Mouse (Mus musculus): Measurements from ENCODE around the gene Etv2. TPM values are rescaled to one million over a fixed set of nuclear protein-coding genes. Genes with fewer than 3 reads are reported as not detected.
A peak's percentile ranks its signal among the peaks of the same experiment; 100 is the strongest.

The Etv2 gene
- polyA plus RNA-seq, 1 experiment from 2014 or later, result 0.19 TPM

GRCm38 (mm10) chr7:30600651-30601050, 35.0 kb downstream of the Etv2 start:
- 63% methylated on average over 7 of the region's 7 CpGs for WGBS
- Histone ChIP-seq H3K4me1 (ENCODE audit: control insufficient read depth in 2 of 2, insufficient read depth in 2 of 2, low read length in 2 of 2) (peaks cover 9 to 11% of the 10 kb centered on the region in 2 experiments), H3K27ac (replicated peaks in 1 of 2; ENCODE audit: control insufficient read depth in 1 of 2, insufficient read depth in 1 of 2, low read depth in 2 of 2, low read length in 2 of 2) (peak overlapping the region in 1 of 2 experiments; percentile 19; a peak in 1 of 4 replicates), H3K4me3 (ENCODE audit: control insufficient read depth in 1 of 2, insufficient read depth in 1 of 2, low read depth in 1 of 2, low read length in 2 of 2) (no peak overlapping the region), H3K9ac (ENCODE audit: low read length) (peak overlapping the region; percentile 52; the same call in 1 of the 2 replicates), H3K36me3 (ENCODE audit: control insufficient read depth, insufficient read depth, low read length) (no peaks in the 10 kb centered on the region), H3K9me3 (ENCODE audit: control insufficient read depth, low read length) (no peaks in the 10 kb centered on the region), H3K27me3 (ENCODE audit: control insufficient read depth, insufficient read depth, low read length) (no peaks in the 10 kb centered on the region), H3K4me2 (ENCODE audit: low read length) (peak overlapping the region; percentile 48; the same call in 1 of the 2 replicates)
- 0 out of 2 replicates have a peak, but pooled peaks have one; percentile 10 for ATAC-seq (ENCODE audit: insufficient number of reproducible peaks, insufficient read depth, low FRiP score, low read depth)

- H3K27me3 ChIP-seq (ENCODE audit: control insufficient read depth, insufficient read depth, low read length), result no peaks in the 10 kb centered on the region
- H3K27ac ChIP-seq (replicated peaks in 1 of 2; ENCODE audit: control insufficient read depth in 1 of 2, insufficient read depth in 1 of 2, low read depth in 2 of 2, low read length in 2 of 2), result peak overlapping the region in 1 of 2 experiments; percentile 19; a peak in 2 of 4 replicates
- peak overlapping the region; percentile 52; the same call in 1 of the 2 replicates for H3K9ac ChIP-seq (ENCODE audit: low read length)
- H3K4me1 ChIP-seq (ENCODE audit: control insufficient read depth in 2 of 2, insufficient read depth in 2 of 2, low read length in 2 of 2), result peaks cover 9 to 11% of the 10 kb centered on the region in 2 experiments
- under 1% methylated on average over 16 of the region's 16 CpGs for WGBS
- peak overlapping the region; percentile 48 for H3K4me2 ChIP-seq (ENCODE audit: low read length)
- H3K36me3 ChIP-seq (ENCODE audit: control insufficient read depth, insufficient read depth, low read length), result no peaks in the 10 kb centered on the region
- ATAC-seq (ENCODE audit: insufficient number of reproducible peaks, insufficient read depth, low FRiP score, low read depth), result peak; percentile 86
- no peak overlapping the region for H3K4me3 ChIP-seq (ENCODE audit: control insufficient read depth in 1 of 2, insufficient read depth in 1 of 2, low read depth in 1 of 2, low read length in 2 of 2)
- H3K9me3 ChIP-seq (ENCODE audit: control insufficient read depth, low read length), result no peaks in the 10 kb centered on the region
Measured at GRCm38 (mm10) chr7:30599933-30600353, 35.7 kb downstream of the Etv2 start.

GRCm38 (mm10) chr7:30598786-30599185, 36.9 kb downstream of the Etv2 start, which contains the start of gene Zbtb32:
Gene Zbtb32 (minus strand): TSS chr7:30598909.
- Histone ChIP-seq H3K27ac (replicated peaks in 1 of 2; ENCODE audit: control insufficient read depth in 1 of 2, insufficient read depth in 1 of 2, low read depth in 2 of 2, low read length in 2 of 2) (no peak within 1 kb of the TSS; a peak in 1 of 4 replicates), H3K4me3 (ENCODE audit: control insufficient read depth in 1 of 2, insufficient read depth in 1 of 2, low read depth in 1 of 2, low read length in 2 of 2) (no peak within 1 kb of the TSS), H3K9ac (ENCODE audit: low read length) (no peak within 1 kb of the TSS), H3K27me3 (ENCODE audit: control insufficient read depth, insufficient read depth, low read length) (peaks cover 5% of the 10 kb centered on the region), H3K4me1 (ENCODE audit: control insufficient read depth in 2 of 2, insufficient read depth in 2 of 2, low read length in 2 of 2) (peaks cover 9 to 11% of the 10 kb centered on the region in 2 experiments), H3K36me3 (ENCODE audit: control insufficient read depth, insufficient read depth, low read length) (no peaks in the 10 kb centered on the region), H3K9me3 (ENCODE audit: control insufficient read depth, low read length) (no peaks in the 10 kb centered on the region), H3K4me2 (ENCODE audit: low read length) (peak within 1 kb of the TSS; percentile 42)
- ATAC-seq (ENCODE audit: insufficient number of reproducible peaks, insufficient read depth, low FRiP score, low read depth), result no peak
- 92% methylated on average over 12 of the region's 12 CpGs for WGBS

GRCm38 (mm10) chr7:30596811-30597210, 38.8 kb downstream of the Etv2 start:
- H3K9ac ChIP-seq (ENCODE audit: low read length), result no peak overlapping the region
- H3K4me1 ChIP-seq (ENCODE audit: control insufficient read depth in 2 of 2, insufficient read depth in 2 of 2, low read length in 2 of 2), result peaks cover 7 to 11% of the 10 kb centered on the region in 2 experiments
- no peak overlapping the region for H3K4me2 ChIP-seq (ENCODE audit: low read length)
- H3K9me3 ChIP-seq (ENCODE audit: control insufficient read depth, low read length), result no peaks in the 10 kb centered on the region
- H3K27me3 ChIP-seq (ENCODE audit: control insufficient read depth, insufficient read depth, low read length), result peaks cover 5% of the 10 kb centered on the region
- no peak overlapping the region for H3K27ac ChIP-seq (replicated peaks in 1 of 2; ENCODE audit: control insufficient read depth in 1 of 2, insufficient read depth in 1 of 2, low read depth in 2 of 2, low read length in 2 of 2)
- H3K4me3 ChIP-seq (ENCODE audit: control insufficient read depth in 1 of 2, insufficient read depth in 1 of 2, low read depth in 1 of 2, low read length in 2 of 2), result no peak overlapping the region
- WGBS, result 76% methylated on average over 5 of the region's 5 CpGs
- no peak for ATAC-seq (ENCODE audit: insufficient number of reproducible peaks, insufficient read depth, low FRiP score, low read depth)
- no peaks in the 10 kb centered on the region for H3K36me3 ChIP-seq (ENCODE audit: control insufficient read depth, insufficient read depth, low read length)

GRCm38 (mm10) chr7:30596093-30596492, 39.6 kb downstream of the Etv2 start:
- Histone ChIP-seq H3K4me2 (ENCODE audit: low read length) (no peak overlapping the region), H3K27ac (replicated peaks in 1 of 2; ENCODE audit: control insufficient read depth in 1 of 2, insufficient read depth in 1 of 2, low read depth in 2 of 2, low read length in 2 of 2) (no peak overlapping the region), H3K27me3 (ENCODE audit: control insufficient read depth, insufficient read depth, low read length) (peaks cover 5% of the 10 kb centered on the region), H3K9ac (ENCODE audit: low read length) (no peak overlapping the region), H3K9me3 (ENCODE audit: control insufficient read depth, low read length) (no peaks in the 10 kb centered on the region), H3K4me1 (ENCODE audit: control insufficient read depth in 2 of 2, insufficient read depth in 2 of 2, low read length in 2 of 2) (peaks cover 7 to 11% of the 10 kb centered on the region in 2 experiments), H3K4me3 (ENCODE audit: control insufficient read depth in 1 of 2, insufficient read depth in 1 of 2, low read depth in 1 of 2, low read length in 2 of 2) (no peak overlapping the region), H3K36me3 (ENCODE audit: control insufficient read depth, insufficient read depth, low read length) (no peaks in the 10 kb centered on the region)
- WGBS, result 69% methylated on average over 5 of the region's 5 CpGs
- no peak for ATAC-seq (ENCODE audit: insufficient number of reproducible peaks, insufficient read depth, low FRiP score, low read depth)

GRCm38 (mm10) chr7:30594510-30595024, 41.1 kb downstream of the Etv2 start:
- Histone ChIP-seq H3K36me3 (ENCODE audit: control insufficient read depth, insufficient read depth, low read length) (no peaks in the 10 kb centered on the region), H3K4me3 (ENCODE audit: control insufficient read depth in 1 of 2, insufficient read depth in 1 of 2, low read depth in 1 of 2, low read length in 2 of 2) (no peak overlapping the region), H3K27ac (replicated peaks in 1 of 2; ENCODE audit: control insufficient read depth in 1 of 2, insufficient read depth in 1 of 2, low read depth in 2 of 2, low read length in 2 of 2) (no peak overlapping the region), H3K4me2 (ENCODE audit: low read length) (no peak overlapping the region), H3K27me3 (ENCODE audit: control insufficient read depth, insufficient read depth, low read length) (peaks cover 5% of the 10 kb centered on the region), H3K9ac (ENCODE audit: low read length) (no peak overlapping the region), H3K4me1 (ENCODE audit: control insufficient read depth in 2 of 2, insufficient read depth in 2 of 2, low read length in 2 of 2) (peaks cover 0 to 6% of the 10 kb centered on the region in 2 experiments; a peak in 3 of 4 replicates), H3K9me3 (ENCODE audit: control insufficient read depth, low read length) (no peaks in the 10 kb centered on the region)
- WGBS, result 58% methylated on average over 4 of the region's 4 CpGs
- ATAC-seq (ENCODE audit: insufficient number of reproducible peaks, insufficient read depth, low FRiP score, low read depth), result no peak

GRCm38 (mm10) chr7:30593579-30594509, 41.8 kb downstream of the Etv2 start:
- H3K27ac ChIP-seq (replicated peaks in 1 of 2; ENCODE audit: control insufficient read depth in 1 of 2, insufficient read depth in 1 of 2, low read depth in 2 of 2, low read length in 2 of 2), result no peak overlapping the region
- H3K9me3 ChIP-seq (ENCODE audit: control insufficient read depth, low read length), result no peaks in the 10 kb centered on the region
- 68% methylated on average over 10 of the region's 10 CpGs for WGBS
- no peaks in the 10 kb centered on the region for H3K36me3 ChIP-seq (ENCODE audit: control insufficient read depth, insufficient read depth, low read length)
- no peak for ATAC-seq (ENCODE audit: insufficient number of reproducible peaks, insufficient read depth, low FRiP score, low read depth)
- H3K27me3 ChIP-seq (ENCODE audit: control insufficient read depth, insufficient read depth, low read length), result peaks cover 5% of the 10 kb centered on the region
- H3K4me3 ChIP-seq (ENCODE audit: control insufficient read depth in 1 of 2, insufficient read depth in 1 of 2, low read depth in 1 of 2, low read length in 2 of 2), result no peak overlapping the region
- H3K4me1 ChIP-seq (ENCODE audit: control insufficient read depth in 2 of 2, insufficient read depth in 2 of 2, low read length in 2 of 2), result peaks cover 0 to 6% of the 10 kb centered on the region in 2 experiments; a peak in 1 of 4 replicates
- no peak overlapping the region for H3K4me2 ChIP-seq (ENCODE audit: low read length)
- no peak overlapping the region for H3K9ac ChIP-seq (ENCODE audit: low read length)
